Mouse (Mus musculus): ENCODE results near the gene Slc4a11. TPM values are rescaled to one million over a fixed set of nuclear protein-coding genes. Genes with fewer than 3 reads are reported as not detected.

Slc4a11 gene
- polyA plus RNA-seq, 1 experiment = 1.7 TPM

- TF ChIP-seq CTCF (IDR thresholded peaks at IDR 0.05; ENCODE audit: insufficient read depth, low read length) (no peak), POLR2A (IDR thresholded peaks at IDR 0.05; ENCODE audit: borderline replicate concordance, extremely low read depth, low read depth, low read length) (no peak)
- 82% methylated on average over 9 of the region's 9 CpGs for WGBS
- Histone ChIP-seq H3K4me3 (replicated peaks; ENCODE audit: extremely low read depth, low read depth, low read length) (no peak overlapping the region), H3K4me1 (ENCODE audit: control insufficient read depth, insufficient read depth, low read length) (no peaks in the 10 kb centered on the region)
- DNase-seq = no peak
These were observed 11.9 kb downstream of the Slc4a11 start for GRCm38 (mm10) chr2:130685426-130685825.

GRCm38 (mm10) chr2:130681531-130681930 lies 15.8 kb downstream of the Slc4a11 start:
- H3K4me3 ChIP-seq (replicated peaks; ENCODE audit: extremely low read depth, low read depth, low read length) = no peak overlapping the region
- no peak for DNase-seq
- 79% methylated on average over 3 of the region's 3 CpGs for WGBS
- TF ChIP-seq POLR2A (IDR thresholded peaks at IDR 0.05; ENCODE audit: borderline replicate concordance, extremely low read depth, low read depth, low read length) (no peak), CTCF (IDR thresholded peaks at IDR 0.05; ENCODE audit: insufficient read depth, low read length) (no peak)
- H3K4me1 ChIP-seq (ENCODE audit: control insufficient read depth, insufficient read depth, low read length) = no peaks in the 10 kb centered on the region

- no peaks in the 10 kb centered on the region for H3K4me1 ChIP-seq (ENCODE audit: control insufficient read depth, insufficient read depth, low read length)
- TF ChIP-seq POLR2A (IDR thresholded peaks at IDR 0.05; ENCODE audit: borderline replicate concordance, extremely low read depth, low read depth, low read length) (no peak), CTCF (IDR thresholded peaks at IDR 0.05; ENCODE audit: insufficient read depth, low read length) (no peak)
- no peak overlapping the region for H3K4me3 ChIP-seq (replicated peaks; ENCODE audit: extremely low read depth, low read depth, low read length)
- 93% methylated on average over 6 of the region's 6 CpGs for WGBS
- DNase-seq = no peak
These were observed 17.4 kb downstream of the Slc4a11 start for GRCm38 (mm10) chr2:130679899-130680298.

GRCm38 (mm10) chr2:130679154-130679553 lies 18.2 kb downstream of the Slc4a11 start:
- Histone ChIP-seq H3K4me1 (ENCODE audit: control insufficient read depth, insufficient read depth, low read length) (no peaks in the 10 kb centered on the region), H3K4me3 (replicated peaks; ENCODE audit: extremely low read depth, low read depth, low read length) (no peak overlapping the region)
- no peak for DNase-seq
- WGBS = 92% methylated on average over 12 of the region's 12 CpGs
- TF ChIP-seq CTCF (IDR thresholded peaks at IDR 0.05; ENCODE audit: insufficient read depth, low read length) = no peak
- TF ChIP-seq POLR2A (IDR thresholded peaks at IDR 0.05; ENCODE audit: borderline replicate concordance, extremely low read depth, low read depth, low read length) = no peak

GRCm38 (mm10) chr2:130677211-130677610 lies 20.1 kb downstream of the Slc4a11 start:
- TF ChIP-seq CTCF (IDR thresholded peaks at IDR 0.05; ENCODE audit: insufficient read depth, low read length) (no peak), POLR2A (IDR thresholded peaks at IDR 0.05; ENCODE audit: borderline replicate concordance, extremely low read depth, low read depth, low read length) (no peak)
- H3K4me3 ChIP-seq (replicated peaks; ENCODE audit: extremely low read depth, low read depth, low read length) = no peak overlapping the region
- 75% methylated on average over 10 of the region's 10 CpGs for WGBS
- no peak for DNase-seq
- H3K4me1 ChIP-seq (ENCODE audit: control insufficient read depth, insufficient read depth, low read length) = no peaks in the 10 kb centered on the region

- 0 out of 2 replicates have a peak, but pooled peaks have one; percentile 6 for TF ChIP-seq CTCF (IDR thresholded peaks at IDR 0.05; ENCODE audit: insufficient read depth, low read length)
- peak; percentile 59 for TF ChIP-seq POLR2A (IDR thresholded peaks at IDR 0.05; ENCODE audit: borderline replicate concordance, extremely low read depth, low read depth, low read length)
- H3K4me1 ChIP-seq (ENCODE audit: control insufficient read depth, insufficient read depth, low read length) = peaks cover 9% of the 10 kb centered on the region; the same call in 1 of the 2 replicates
- WGBS = under 1% methylated on average over 31 of the region's 31 CpGs
- H3K4me3 ChIP-seq (replicated peaks; ENCODE audit: extremely low read depth, low read depth, low read length) = peak within 1 kb of the TSS; percentile 93
- DNase-seq = peak; percentile 80
These were observed 29.8 kb downstream of the Slc4a11 start, which contains the start of gene Itpa for GRCm38 (mm10) chr2:130667559-130667958. Itpa (plus strand) TSS chr2:130667610.

- TF ChIP-seq CTCF (IDR thresholded peaks at IDR 0.05; ENCODE audit: insufficient read depth, low read length) (no peak), POLR2A (IDR thresholded peaks at IDR 0.05; ENCODE audit: borderline replicate concordance, extremely low read depth, low read depth, low read length) (peak; percentile 81)
- Histone ChIP-seq H3K4me3 (replicated peaks; ENCODE audit: extremely low read depth, low read depth, low read length) (peak within 1 kb of the TSS; percentile 85), H3K4me1 (ENCODE audit: control insufficient read depth, insufficient read depth, low read length) (peaks cover 9% of the 10 kb centered on the region; the same call in 1 of the 2 replicates)
- under 1% methylated on average over 40 of the region's 40 CpGs for WGBS
- DNase-seq = peak; percentile 94
These were observed 33.1 kb downstream of the Slc4a11 start, which contains the start of gene Ddrgk1 for GRCm38 (mm10) chr2:130664102-130664701. Ddrgk1 (minus strand) TSS chr2:130664659.

GRCm38 (mm10) chr2:130663342-130663741 lies 34.0 kb downstream of the Slc4a11 start:
- H3K4me1 ChIP-seq (ENCODE audit: control insufficient read depth, insufficient read depth, low read length) = peaks cover 9% of the 10 kb centered on the region; the same call in 1 of the 2 replicates
- 88% methylated on average over 11 of the region's 11 CpGs for WGBS
- H3K4me3 ChIP-seq (replicated peaks; ENCODE audit: extremely low read depth, low read depth, low read length) = no peak overlapping the region
- TF ChIP-seq POLR2A (IDR thresholded peaks at IDR 0.05; ENCODE audit: borderline replicate concordance, extremely low read depth, low read depth, low read length) (no peak), CTCF (IDR thresholded peaks at IDR 0.05; ENCODE audit: insufficient read depth, low read length) (no peak)
- DNase-seq = no peak

- TF ChIP-seq CTCF (IDR thresholded peaks at IDR 0.05; ENCODE audit: insufficient read depth, low read length) (no peak), POLR2A (IDR thresholded peaks at IDR 0.05; ENCODE audit: borderline replicate concordance, extremely low read depth, low read depth, low read length) (no peak)
- Histone ChIP-seq H3K4me3 (replicated peaks; ENCODE audit: extremely low read depth, low read depth, low read length) (no peak overlapping the region), H3K4me1 (ENCODE audit: control insufficient read depth, insufficient read depth, low read length) (peaks cover 3% of the 10 kb centered on the region; the same call in 1 of the 2 replicates)
- WGBS = 94% methylated on average over 10 of the region's 10 CpGs
- DNase-seq = no peak
These were observed 38.8 kb downstream of the Slc4a11 start for GRCm38 (mm10) chr2:130658530-130658929.

- WGBS = 85% methylated on average over 6 of the region's 6 CpGs
- no peaks in the 10 kb centered on the region for H3K4me1 ChIP-seq (ENCODE audit: control insufficient read depth, insufficient read depth, low read length)
- no peak for DNase-seq
- no peak for TF ChIP-seq POLR2A (IDR thresholded peaks at IDR 0.05; ENCODE audit: borderline replicate concordance, extremely low read depth, low read depth, low read length)
- TF ChIP-seq CTCF (IDR thresholded peaks at IDR 0.05; ENCODE audit: insufficient read depth, low read length) = no peak
- no peak overlapping the region for H3K4me3 ChIP-seq (replicated peaks; ENCODE audit: extremely low read depth, low read depth, low read length)
These were observed 39.8 kb downstream of the Slc4a11 start for GRCm38 (mm10) chr2:130657541-130657940.

Data from lung, adult 2 months (tissue).